Mouse (Mus musculus) olfactory bulb, adult 2 months (tissue): ENCODE measurements around the gene Sar1b. TPM values are rescaled to one million over a fixed set of nuclear protein-coding genes. Genes with fewer than 3 reads are reported as not detected.
A peak's percentile ranks its signal among the peaks of the same experiment; 100 is the strongest.

ENCODE experiments used
- H3K27ac ChIP-seq: fragments of 200-500 bp; 2 replicates; pipeline ENCODE4 v1.5.1; 2012; ENCODE audit warnings: low read depth, low read length; ENCODE audit not compliant: insufficient read depth
- H3K4me1 ChIP-seq: fragments of 200-500 bp; 2 replicates; pipeline ENCODE4 v1.6.1; 2012; ENCODE audit warnings: low read length; ENCODE audit not compliant: control insufficient read depth, insufficient read depth
- H3K4me3 ChIP-seq: fragments of 200-500 bp; 2 replicates; pipeline ENCODE4 v1.5.1; 2012; ENCODE audit warnings: mild to moderate bottlenecking, low read depth, low read length, moderate library complexity; ENCODE audit not compliant: insufficient read depth
- CTCF ChIP-seq: fragments of 200-500 bp; IDR thresholded peaks from 2 replicates; pipeline ENCODE4 v1.5.1; 2012; ENCODE audit warnings: low read depth, mild to moderate bottlenecking, low read length, moderate library complexity; ENCODE audit not compliant: insufficient read depth
- POLR2A ChIP-seq: fragments of 200-500 bp; IDR thresholded peaks from 2 replicates; pipeline ENCODE4 v1.6.1; 2012; ENCODE audit warnings: mild to moderate bottlenecking, low read depth, low read length, moderate library complexity; ENCODE audit not compliant: insufficient read depth
- WGBS: fragments of 180-500 bp; shearing (Covaris S2); methylation state at CpG from one replicate; pipeline ENCODE4 v1.1.7; 2018; 5-methylcytosine and 5-hydroxymethylcytosine counted together
- polyA plus RNA-seq: library from polyadenylated mRNA; stranded (reverse); fragments of >200 nt; gene quantifications from 2 replicates; pipeline ENCODE4 v1.2.4, GENCODE M21; 2012; ENCODE audit warnings: low replicate concordance; ENCODE audit not compliant: missing spikeins, insufficient read depth, insufficient read length

Sar1b gene
- polyA plus RNA-seq, 1 experiment = not detected

DNA sequence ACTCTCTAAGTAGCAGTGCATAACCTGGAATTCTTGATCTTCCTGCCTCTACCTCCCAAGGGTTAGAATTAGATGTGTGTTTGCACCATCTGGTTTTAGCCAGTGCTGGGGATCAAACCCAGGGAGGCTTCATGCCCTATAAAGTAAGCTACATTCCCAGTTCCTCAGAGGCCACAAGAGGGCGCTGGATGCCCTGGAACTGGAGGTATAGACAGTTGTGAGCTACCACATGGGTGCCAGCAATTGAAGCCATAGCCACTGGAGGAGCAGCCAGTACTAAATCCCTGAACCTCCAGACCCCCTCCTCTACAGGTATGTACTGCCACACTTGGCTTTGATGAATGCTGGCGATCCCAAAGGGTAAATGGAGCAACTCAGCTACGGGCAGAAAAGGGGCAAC is 56.5 kb downstream of the Sar1b start:
- no peak overlapping the region for H3K4me3 ChIP-seq
- WGBS = 80% methylated on average over 3 of the region's 3 CpGs
- no peak overlapping the region for H3K27ac ChIP-seq
- peaks cover 15% of the 10 kb centered on the region; the same call in 1 of the 2 replicates for H3K4me1 ChIP-seq
- no peak for TF ChIP-seq POLR2A
- no peak for TF ChIP-seq CTCF

GRCm38 (mm10) chr11:51820861-51821260 is 57.4 kb downstream of the Sar1b start:
- H3K4me1 ChIP-seq = peaks cover 15% of the 10 kb centered on the region; the same call in 1 of the 2 replicates
- TF ChIP-seq POLR2A (no peak), CTCF (peak; percentile 49)
- H3K4me3 ChIP-seq = no peak overlapping the region
- H3K27ac ChIP-seq = no peak overlapping the region
- 36% methylated on average over 11 of the region's 11 CpGs for WGBS

GRCm38 (mm10) chr11:51822736-51823135 is 59.2 kb downstream of the Sar1b start:
- H3K4me3 ChIP-seq = no peak overlapping the region
- H3K27ac ChIP-seq = no peak overlapping the region; the same call in 1 of the 2 replicates
- WGBS = 49% methylated on average over 4 of the region's 4 CpGs
- peaks cover 15% of the 10 kb centered on the region; the same call in 1 of the 2 replicates for H3K4me1 ChIP-seq
- no peak for TF ChIP-seq CTCF
- no peak for TF ChIP-seq POLR2A

GRCm38 (mm10) chr11:51823271-51823670 is 59.8 kb downstream of the Sar1b start:
- WGBS = 63% methylated on average over 11 of the region's 11 CpGs
- H3K4me1 ChIP-seq = peaks cover 15% of the 10 kb centered on the region; the same call in 1 of the 2 replicates
- no peak overlapping the region; the same call in 1 of the 2 replicates for H3K27ac ChIP-seq
- no peak for TF ChIP-seq CTCF
- TF ChIP-seq POLR2A = no peak
- no peak overlapping the region for H3K4me3 ChIP-seq

DNA sequence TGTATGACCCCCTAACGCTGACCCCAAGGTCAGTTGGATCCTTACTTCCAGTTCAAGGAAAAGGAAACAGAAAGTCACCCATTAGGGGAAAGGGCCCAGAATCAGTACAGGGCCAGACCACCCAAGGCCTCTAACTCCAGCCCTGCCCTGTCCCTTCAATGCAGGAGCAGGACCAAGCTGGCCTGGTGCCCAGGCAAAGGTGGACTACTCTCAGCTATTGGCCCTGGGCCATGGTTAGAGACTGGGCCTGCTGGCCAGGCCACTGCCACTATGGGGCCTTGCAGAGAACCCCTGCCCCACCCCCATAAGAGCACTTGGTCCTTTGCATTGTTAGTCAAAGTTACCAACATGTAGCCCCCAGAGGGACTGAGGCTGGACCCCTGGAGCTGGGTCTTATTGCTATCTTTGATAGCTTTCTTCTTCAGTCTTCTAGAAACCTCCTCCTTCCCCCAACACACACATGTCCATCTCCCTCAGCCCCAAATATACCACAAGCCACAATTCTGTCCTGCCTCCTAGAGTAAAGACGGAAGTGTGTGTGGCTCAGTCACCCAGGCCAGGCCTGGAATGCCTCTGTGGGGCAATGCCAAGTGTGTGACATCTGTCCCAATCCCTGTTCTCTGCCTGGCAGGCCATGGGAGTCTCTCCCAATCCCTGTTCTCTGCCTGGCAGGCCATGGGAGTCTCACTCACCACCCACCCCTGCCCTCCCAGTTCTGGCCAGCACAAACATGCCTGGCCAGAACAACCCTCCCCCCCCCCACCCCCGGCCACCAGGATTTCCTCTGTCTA is 60.7 kb downstream of the Sar1b start:
- H3K4me1 ChIP-seq = peaks cover 15% of the 10 kb centered on the region; the same call in 1 of the 2 replicates
- H3K4me3 ChIP-seq = no peak overlapping the region
- no peak overlapping the region for H3K27ac ChIP-seq
- 78% methylated on average over 3 of the region's 3 CpGs for WGBS
- no peak for TF ChIP-seq CTCF
- no peak for TF ChIP-seq POLR2A

DNA sequence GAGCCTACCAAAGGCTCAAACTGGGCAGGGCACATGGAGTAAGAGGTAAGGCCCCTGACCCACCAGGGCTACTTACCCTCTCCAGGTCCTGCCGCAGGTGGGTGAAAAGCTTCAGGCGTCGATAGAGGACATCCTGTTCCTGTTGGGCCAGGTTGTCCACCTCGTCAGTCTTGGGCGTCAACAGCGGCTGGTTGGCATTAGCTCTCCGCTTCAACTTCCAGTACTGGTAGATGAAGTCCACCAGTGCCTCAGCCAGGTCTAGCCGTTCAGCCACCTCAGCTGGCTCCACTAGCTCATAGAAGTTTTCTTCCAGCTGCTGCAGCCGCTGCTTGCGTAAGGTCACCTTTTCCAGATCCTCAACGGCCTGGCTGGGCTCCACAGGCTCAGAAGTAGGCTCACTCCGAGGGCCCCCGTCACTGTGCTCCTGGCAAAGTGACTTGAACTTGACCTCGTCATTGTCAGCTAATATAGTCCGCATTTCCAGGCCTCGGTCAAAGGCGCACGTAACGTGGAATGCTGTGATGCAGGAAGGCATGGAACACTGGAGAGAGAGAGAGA is 61.5 kb downstream of the Sar1b start:
- Histone ChIP-seq H3K27ac (no peak overlapping the region), H3K4me3 (no peak overlapping the region), H3K4me1 (peaks cover 15% of the 10 kb centered on the region; the same call in 1 of the 2 replicates)
- 94% methylated on average over 19 of the region's 19 CpGs for WGBS
- TF ChIP-seq CTCF (no peak), POLR2A (no peak)

- peak overlapping the region; percentile 55; the same call in 1 of the 2 replicates for H3K27ac ChIP-seq
- 51% methylated on average over 4 of the region's 4 CpGs for WGBS
- TF ChIP-seq CTCF = no peak
- no peak for TF ChIP-seq POLR2A
- no peak overlapping the region for H3K4me3 ChIP-seq
- H3K4me1 ChIP-seq = peaks cover 29% of the 10 kb centered on the region
Measured at GRCm38 (mm10) chr11:51831962-51832909, 68.7 kb downstream of the Sar1b start.

- Histone ChIP-seq H3K4me3 (no peak overlapping the region), H3K27ac (peak overlapping the region; percentile 55), H3K4me1 (peaks cover 30% of the 10 kb centered on the region)
- 48% methylated on average over 5 of the region's 5 CpGs for WGBS
- no peak for TF ChIP-seq CTCF
- TF ChIP-seq POLR2A = no peak
Measured at GRCm38 (mm10) chr11:51832992-51833391, 69.5 kb downstream of the Sar1b start.
